Mouse (Mus musculus) heart, adult 2 months (tissue): ENCODE measurements around the gene Ddost.

Experiments used
- CTCF ChIP-seq: fragments of 200-600 bp; IDR thresholded peaks from 2 replicates; pipeline ENCODE4 v1.8.1; 2022; ENCODE audit warnings: antibody characterized with exemption, mild to moderate bottlenecking, moderate library complexity
- EP300 ChIP-seq: fragments of 200-500 bp; IDR thresholded peaks from 2 replicates; pipeline ENCODE4 v1.6.1; 2011; ENCODE audit warnings: low read depth, low read length, control low read depth; ENCODE audit not compliant: insufficient read depth
- POLR2A ChIP-seq: fragments of 200-500 bp; IDR thresholded peaks from 2 replicates; pipeline ENCODE4 v1.6.1; 2011; ENCODE audit warnings: mild to moderate bottlenecking, low read depth, low read length, control low read depth; ENCODE audit not compliant: insufficient read depth

GRCm38 (mm10) chr4:138343341-138343837 lies 38.9 kb downstream of the Ddost start:
- TF ChIP-seq CTCF (no peak), EP300 (no peak), POLR2A (no peak)
